Mouse (Mus musculus) layer of hippocampus, postnatal 25 days (tissue): ENCODE measurements around the gene Olfr1368. TPM values are rescaled to one million over a fixed set of nuclear protein-coding genes. Genes with fewer than 3 reads are reported as not detected.

ENCODE experiments used
- total RNA-seq, 2 experiments: library from RNA; stranded (reverse); gene quantifications; 2 replicates each; pipeline ENCODE4 v1.2.3; 2021

Gene Olfr1368
- total RNA-seq, 2 experiments from 2014 or later: not detected

Other genes starting within 250 kb of the Olfr1368 start
- gene Olfr1370, start 70.9 kb downstream of the Olfr1368 start, total RNA-seq: not detected
- gene Olfr1369-ps1, start 34.4 kb downstream of the Olfr1368 start, total RNA-seq: not detected
- gene Olfr263, start 16.2 kb downstream of the Olfr1368 start, total RNA-seq: not detected
- 10 to 100 TPM; 37.8 to 42.2 TPM for gene Trim27, start 33.6 kb upstream of the Olfr1368 start, total RNA-seq
- not detected for gene Gpx5, start 146.9 kb upstream of the Olfr1368 start, total RNA-seq
- gene Gpx6, start 166.3 kb upstream of the Olfr1368 start, total RNA-seq: not detected
- gene Olfr1367, start 201.0 kb upstream of the Olfr1368 start, total RNA-seq: not detected
- 1 to 10 TPM; 8.5 to 9.7 TPM for gene Zscan12, start 217.0 kb upstream of the Olfr1368 start, total RNA-seq